Mouse (Mus musculus): Measurements from ENCODE around the gene AI481877. TPM values are rescaled to one million over a fixed set of nuclear protein-coding genes. Genes with fewer than 3 reads are reported as not detected.

Gene AI481877
- total and polyA plus RNA-seq, 3 experiments, result not detected

- H3K79me2 ChIP-seq (replicated peaks; ENCODE audit: control insufficient read depth, extremely low read depth, insufficient read depth, poor library complexity, severe bottlenecking), result no peaks in the 10 kb centered on the region
- H3K4me3 ChIP-seq (replicated peaks in 1 of 3; ENCODE audit: low read depth in 2 of 3, low read length in 2 of 3, poor library complexity in 1 of 3), result no peak overlapping the region
- no peaks in the 10 kb centered on the region for H3K27me3 ChIP-seq (replicated peaks)
- in situ Hi-C loops (cut with MboI; ENCODE audit: low pct_ligation_motif_present, low pct_unique_long_range_greater_than_20kb, low sequenced_read_pairs), result no loop called here
- dilution Hi-C loops (cut with MboI; ENCODE audit: extremely low pct_ligation_motif_present, extremely low pct_unique_long_range_greater_than_20kb, low sequenced_read_pairs), result no loop called here
- no peaks in the 10 kb centered on the region for H3K36me3 ChIP-seq (replicated peaks in 1 of 2; ENCODE audit: control insufficient read depth in 1 of 2, insufficient read depth in 1 of 2, low read length in 1 of 2)
- H3K27ac ChIP-seq (ENCODE audit: insufficient read depth, low read depth), result no peak overlapping the region
- no peak overlapping the region for H3K9ac ChIP-seq (ENCODE audit: insufficient read depth, low read depth)
- TF ChIP-seq ZNF384 (IDR thresholded peaks at IDR 0.05; ENCODE audit: low read depth, low read length) (peak; percentile 56), MYC (IDR thresholded peaks at IDR 0.05; ENCODE audit: low read depth, low read length) (no peak)
- H3K9me3 ChIP-seq (replicated peaks; ENCODE audit: low read length), result no peaks in the 10 kb centered on the region
- DNase-seq (ENCODE audit: extremely low read depth), result no peak
- no peak overlapping the region for H3K4me2 ChIP-seq (ENCODE audit: insufficient read depth, low read depth, poor library complexity, severe bottlenecking)
- H3K4me1 ChIP-seq (ENCODE audit: control insufficient read depth in 1 of 2, insufficient read depth in 2 of 2), result no peaks in the 10 kb centered on the region
Observed at GRCm38 (mm10) chr4:59083430-59083829, 55.4 kb downstream of the AI481877 start.

DNA sequence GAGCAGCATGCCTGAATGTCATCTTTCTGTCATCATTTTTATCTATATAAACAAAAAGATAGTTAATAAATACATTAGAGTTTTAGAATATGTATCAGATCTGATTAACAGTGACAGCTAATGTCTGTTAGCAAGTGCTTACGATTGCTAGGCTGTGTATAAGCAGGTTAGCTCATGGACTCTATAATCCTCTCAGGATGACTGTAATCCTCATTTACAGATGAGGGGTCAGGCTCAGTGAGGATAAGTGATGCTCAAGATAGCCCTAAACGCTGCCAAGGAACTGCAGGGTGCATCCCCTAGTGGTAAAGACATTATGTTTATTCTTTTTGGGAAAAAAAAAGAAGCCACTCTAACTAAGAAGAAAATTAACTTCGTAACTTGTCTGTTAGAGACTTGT is 69.5 kb downstream of the AI481877 start:
- no peaks in the 10 kb centered on the region for H3K9me3 ChIP-seq (replicated peaks; ENCODE audit: low read length)
- no peak for TF ChIP-seq IRF4 (IDR thresholded peaks at IDR 0.05; ENCODE audit: low read depth, low read length)
- DNase-seq (ENCODE audit: extremely low read depth), result no peak

DNA sequence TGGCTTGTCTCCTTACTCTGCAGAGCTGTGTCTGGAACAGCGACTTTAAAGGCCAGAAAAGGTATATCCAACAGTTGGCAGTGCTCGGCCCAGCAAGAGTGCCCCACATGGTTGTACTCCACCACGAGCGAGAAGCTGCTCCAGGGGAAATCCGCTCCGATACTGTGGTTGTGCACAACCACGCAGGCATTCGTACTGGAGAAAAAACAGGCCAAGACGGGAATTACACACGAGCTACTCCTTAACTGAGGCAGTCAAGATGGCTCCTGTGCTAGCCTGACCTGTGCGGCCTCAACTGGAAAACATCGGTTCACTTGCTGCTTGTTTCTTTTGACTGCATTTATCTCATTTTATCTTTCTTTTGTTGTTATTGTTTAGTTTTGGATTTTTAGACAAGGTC is 76.3 kb downstream of the AI481877 start:
- dilution Hi-C loops (cut with MboI; ENCODE audit: extremely low pct_ligation_motif_present, extremely low pct_unique_long_range_greater_than_20kb, low sequenced_read_pairs), result no loop called here
- TF ChIP-seq POLR2AphosphoS2 (IDR thresholded peaks at IDR 0.05; ENCODE audit: low read depth, low read length), result no peak
- no peak for TF ChIP-seq POLR2A (IDR thresholded peaks at IDR 0.05; ENCODE audit: low read depth, low read length)
- TF ChIP-seq MXI1 (IDR thresholded peaks at IDR 0.05; ENCODE audit: low read depth, low read length), result no peak
- no peak for TF ChIP-seq ETS1 (conservative IDR thresholded peaks at IDR 0.05; ENCODE audit: low read depth, low read length)
- TF ChIP-seq GABPA (IDR thresholded peaks at IDR 0.05; ENCODE audit: insufficient replicate concordance, low read depth, low read length), result no peak
- TF ChIP-seq EP300 (IDR thresholded peaks at IDR 0.05; ENCODE audit: low read length), result no peak
- TF ChIP-seq NELFE (IDR thresholded peaks at IDR 0.05; ENCODE audit: low read depth, low read length), result no peak
- TF ChIP-seq CHD2 (IDR thresholded peaks at IDR 0.05; ENCODE audit: low read length), result no peak
- TF ChIP-seq USF1 (IDR thresholded peaks at IDR 0.05; ENCODE audit: low read depth, low read length), result no peak
- no peak for TF ChIP-seq RAD21 (IDR thresholded peaks at IDR 0.05; ENCODE audit: low read depth, low read length)
- TF ChIP-seq UBTF (IDR thresholded peaks at IDR 0.05; ENCODE audit: low read depth, low read length), result no peak
- no peak for TF ChIP-seq MAFK (IDR thresholded peaks at IDR 0.05; ENCODE audit: insufficient replicate concordance, low read length)
- no peak for TF ChIP-seq ZKSCAN1 (IDR thresholded peaks at IDR 0.05; ENCODE audit: borderline replicate concordance, low read depth, low read length)
- TF ChIP-seq MEF2A (IDR thresholded peaks at IDR 0.05; ENCODE audit: borderline replicate concordance, low read depth, low read length), result no peak
- in situ Hi-C loops (cut with MboI; ENCODE audit: low pct_ligation_motif_present, low pct_unique_long_range_greater_than_20kb, low sequenced_read_pairs), result no loop called here

More for the DNA sequence above, 69.5 kb downstream of the AI481877 start:
- H3K9ac ChIP-seq (ENCODE audit: insufficient read depth, low read depth), result no peak overlapping the region
- H3K4me1 ChIP-seq (ENCODE audit: control insufficient read depth in 1 of 2, insufficient read depth in 2 of 2), result no peaks in the 10 kb centered on the region
- dilution Hi-C loops (cut with MboI; ENCODE audit: extremely low pct_ligation_motif_present, extremely low pct_unique_long_range_greater_than_20kb, low sequenced_read_pairs) (no loop called here), in situ Hi-C loops (cut with MboI; ENCODE audit: low pct_ligation_motif_present, low pct_unique_long_range_greater_than_20kb, low sequenced_read_pairs) (no loop called here)
- H3K79me2 ChIP-seq (replicated peaks; ENCODE audit: control insufficient read depth, extremely low read depth, insufficient read depth, poor library complexity, severe bottlenecking), result no peaks in the 10 kb centered on the region
- no peaks in the 10 kb centered on the region for H3K36me3 ChIP-seq (replicated peaks in 1 of 2; ENCODE audit: control insufficient read depth in 1 of 2, insufficient read depth in 1 of 2, low read length in 1 of 2)
- no peak overlapping the region for H3K4me3 ChIP-seq (replicated peaks in 1 of 3; ENCODE audit: low read depth in 2 of 3, low read length in 2 of 3, poor library complexity in 1 of 3)
- no peak overlapping the region for H3K27ac ChIP-seq (ENCODE audit: insufficient read depth, low read depth)
- H3K27me3 ChIP-seq (replicated peaks), result no peaks in the 10 kb centered on the region
- no peak overlapping the region for H3K4me2 ChIP-seq (ENCODE audit: insufficient read depth, low read depth, poor library complexity, severe bottlenecking)

More for the DNA sequence above, 76.3 kb downstream of the AI481877 start:
- no peaks in the 10 kb centered on the region for H3K4me1 ChIP-seq (ENCODE audit: control insufficient read depth in 1 of 2, insufficient read depth in 2 of 2)
- no peak overlapping the region for H3K4me3 ChIP-seq (replicated peaks in 1 of 3; ENCODE audit: low read depth in 2 of 3, low read length in 2 of 3, poor library complexity in 1 of 3)
- DNase-seq (ENCODE audit: extremely low read depth), result no peak
- no peak overlapping the region for H3K4me2 ChIP-seq (ENCODE audit: insufficient read depth, low read depth, poor library complexity, severe bottlenecking)
- H3K79me2 ChIP-seq (replicated peaks; ENCODE audit: control insufficient read depth, extremely low read depth, insufficient read depth, poor library complexity, severe bottlenecking), result no peaks in the 10 kb centered on the region
- no peak overlapping the region for H3K9ac ChIP-seq (ENCODE audit: insufficient read depth, low read depth)
- no peaks in the 10 kb centered on the region for H3K27me3 ChIP-seq (replicated peaks)
- H3K9me3 ChIP-seq (replicated peaks; ENCODE audit: low read length), result no peaks in the 10 kb centered on the region
- no peaks in the 10 kb centered on the region for H3K36me3 ChIP-seq (replicated peaks in 1 of 2; ENCODE audit: control insufficient read depth in 1 of 2, insufficient read depth in 1 of 2, low read length in 1 of 2)
- no peak overlapping the region for H3K27ac ChIP-seq (ENCODE audit: insufficient read depth, low read depth)

Measured in CH12.LX (cell line).